Mouse (Mus musculus) A20 (cell line): ENCODE data around the gene Zfp697.
"Not testable (repeated sequence)": the region's sequence is repeated elsewhere in the genome, so short reads cannot be mapped to it uniquely, and the experiment has no call there.

Experiments used
- DNase-seq: peaks from one replicate; pipeline ENCODE4 v3.0.0-alpha.2; 2011; ENCODE audit warnings: low read depth, low spot score

Zfp697 gene

DNA sequence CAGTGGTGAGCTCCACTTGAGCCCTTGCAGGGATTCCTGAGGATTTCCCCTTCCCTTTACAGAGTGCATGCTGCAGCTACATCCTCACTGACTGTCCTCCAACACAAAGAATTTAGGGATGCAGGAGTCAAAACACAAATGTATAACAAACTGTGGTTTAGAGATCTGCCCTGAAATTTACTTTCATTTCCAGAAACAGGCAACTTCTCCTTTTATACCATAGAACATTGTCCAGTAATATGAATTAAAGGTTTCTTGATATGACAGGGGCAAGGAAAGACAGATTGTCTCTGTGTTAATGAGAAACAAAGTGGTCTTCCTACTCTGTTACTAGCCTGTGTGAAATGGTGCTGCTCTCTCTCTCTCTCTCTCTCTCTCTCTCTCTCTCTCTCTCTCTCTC, 115.1 kb downstream of the Zfp697 start:
- DNase-seq, result not testable (repeated sequence)

DNA sequence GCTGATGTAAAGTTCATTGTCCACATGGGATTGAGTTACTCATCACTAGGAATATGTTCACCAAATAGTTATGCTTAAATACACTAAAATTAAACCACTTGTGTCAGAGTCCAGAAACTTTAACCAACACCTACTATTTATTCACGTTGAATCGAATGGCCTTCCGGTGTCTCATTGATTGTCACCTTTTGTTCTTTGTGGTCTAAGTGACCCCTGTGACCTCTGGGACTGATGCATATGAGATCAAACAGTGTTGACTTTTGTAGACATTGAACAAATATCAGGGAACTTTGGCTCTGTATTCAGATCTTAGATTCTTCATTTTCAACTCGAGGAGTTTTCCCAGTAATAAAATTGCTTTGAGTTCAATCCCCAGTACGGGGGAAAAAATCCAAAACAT, 125.0 kb downstream of the Zfp697 start:
- DNase-seq, result not testable (repeated sequence)

GRCm38 (mm10) chr3:98510414-98510813, 128.2 kb downstream of the Zfp697 start, which contains the start of gene Hsd3b4:
TSS of gene Hsd3b4 (minus strand) at chr3:98510514.
- not testable (repeated sequence) for DNase-seq

DNA sequence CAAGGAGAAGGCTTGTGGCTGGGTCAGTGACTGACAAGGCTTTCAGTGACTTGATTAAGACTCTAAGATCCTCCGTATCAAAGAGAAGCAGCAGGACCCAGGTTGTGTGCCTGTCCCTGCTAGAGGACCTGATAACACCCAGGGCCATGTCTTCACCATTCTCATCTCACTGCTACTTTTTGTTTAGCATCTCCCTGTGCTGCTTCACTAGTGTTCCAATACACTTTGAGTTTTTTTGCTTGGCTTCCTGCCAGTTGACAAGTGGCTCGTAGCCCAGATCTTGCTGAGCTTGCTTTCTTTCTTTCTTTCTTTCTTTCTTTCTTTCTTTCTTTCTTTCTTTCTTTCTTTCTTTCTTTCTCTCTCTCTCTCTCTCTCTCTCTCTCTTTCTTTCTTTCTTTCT, 140.5 kb downstream of the Zfp697 start:
- DNase-seq, result not testable (repeated sequence)

GRCm38 (mm10) chr3:98524552-98524951, 142.3 kb downstream of the Zfp697 start:
- not testable (repeated sequence) for DNase-seq

GRCm38 (mm10) chr3:98524978-98525377, 142.7 kb downstream of the Zfp697 start:
- DNase-seq, result not testable (repeated sequence)

GRCm38 (mm10) chr3:98547641-98548040, 165.4 kb downstream of the Zfp697 start:
- DNase-seq, result not testable (repeated sequence)

- DNase-seq, result not testable (repeated sequence)
Measured at GRCm38 (mm10) chr3:98548495-98548894, 166.2 kb downstream of the Zfp697 start.

- DNase-seq, result not testable (repeated sequence)
Measured at GRCm38 (mm10) chr3:98550215-98550614, 168.0 kb downstream of the Zfp697 start.

- not testable (repeated sequence) for DNase-seq
Measured at GRCm38 (mm10) chr3:98550832-98551231, 168.6 kb downstream of the Zfp697 start.

DNA sequence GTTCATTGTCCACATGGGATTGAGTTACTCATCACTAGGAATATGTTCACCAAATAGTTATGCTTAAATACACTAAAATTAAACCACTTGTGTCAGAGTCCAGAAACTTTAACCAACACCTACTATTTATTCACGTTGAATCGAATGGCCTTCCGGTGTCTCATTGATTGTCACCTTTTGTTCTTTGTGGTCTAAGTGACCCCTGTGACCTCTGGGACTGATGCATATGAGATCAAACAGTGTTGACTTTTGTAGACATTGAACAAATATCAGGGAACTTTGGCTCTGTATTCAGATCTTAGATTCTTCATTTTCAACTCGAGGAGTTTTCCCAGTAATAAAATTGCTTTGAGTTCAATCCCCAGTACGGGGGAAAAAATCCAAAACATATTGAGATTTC, 178.4 kb downstream of the Zfp697 start:
- DNase-seq, result not testable (repeated sequence)

DNA sequence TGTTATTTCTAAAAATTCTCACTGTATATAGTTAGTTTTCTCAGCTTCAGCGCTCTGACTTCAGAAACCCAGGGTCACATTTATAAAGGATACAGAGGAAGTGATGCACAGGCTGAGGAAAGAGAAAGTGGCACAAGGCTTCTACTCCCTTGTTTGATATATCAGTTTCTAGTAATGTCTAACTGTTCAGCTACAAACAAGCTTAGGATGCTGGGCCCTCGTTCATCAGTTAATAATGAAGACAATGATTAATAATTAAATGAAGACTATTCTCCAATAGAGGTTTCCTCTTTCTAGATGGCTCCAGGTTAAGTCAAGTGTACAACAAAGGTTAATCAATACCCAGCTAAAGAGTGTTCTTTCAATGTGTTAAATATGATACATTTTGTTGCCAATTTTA, 181.6 kb downstream of the Zfp697 start:
- DNase-seq, result not testable (repeated sequence)

DNA sequence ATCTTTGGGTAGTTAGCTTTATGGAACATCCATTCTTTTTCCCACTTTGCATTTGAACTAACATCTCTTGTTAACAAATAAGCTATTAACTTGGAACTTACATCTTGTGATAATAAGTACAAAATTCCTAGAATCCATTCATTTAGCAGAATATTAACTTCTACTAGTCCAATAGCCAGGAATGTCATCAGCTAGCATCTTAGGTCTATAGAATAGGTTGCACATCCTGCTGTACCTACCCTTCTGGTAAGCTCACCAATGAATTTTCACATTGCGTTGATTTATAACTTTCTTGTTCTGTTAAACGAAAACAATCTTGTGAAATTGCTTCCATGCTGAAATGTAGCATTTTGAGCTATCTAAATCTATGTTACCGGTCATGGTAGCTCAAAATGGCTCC, 182.6 kb downstream of the Zfp697 start:
- DNase-seq, result not testable (repeated sequence)

- not testable (repeated sequence) for DNase-seq
Measured at GRCm38 (mm10) chr3:98567717-98568116, 185.5 kb downstream of the Zfp697 start.

GRCm38 (mm10) chr3:98581024-98581423, 198.8 kb downstream of the Zfp697 start:
- not testable (repeated sequence) for DNase-seq

GRCm38 (mm10) chr3:98582202-98582601, 199.9 kb downstream of the Zfp697 start:
- not testable (repeated sequence) for DNase-seq

- DNase-seq, result not testable (repeated sequence)
Measured at GRCm38 (mm10) chr3:98582622-98583021, 200.4 kb downstream of the Zfp697 start.

DNA sequence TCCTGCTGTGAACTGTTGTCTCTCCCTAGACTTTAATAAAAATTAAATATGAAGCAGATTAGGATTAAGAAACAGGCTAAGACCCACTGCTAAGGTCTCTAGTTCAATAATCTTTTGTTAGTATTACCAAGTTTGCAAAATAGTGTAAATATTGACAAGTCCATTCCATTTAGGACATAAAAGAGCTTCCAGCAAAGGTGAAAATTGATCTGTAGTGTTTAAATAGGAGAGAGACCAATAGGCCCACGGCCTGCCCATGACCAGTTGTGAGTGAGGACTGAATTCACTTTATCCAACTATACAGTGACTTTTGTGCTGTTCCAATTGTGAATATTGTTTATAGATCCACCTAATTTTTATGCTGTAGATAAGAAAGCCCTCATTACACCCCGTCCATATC, 205.5 kb downstream of the Zfp697 start:
- DNase-seq, result no peak

DNA sequence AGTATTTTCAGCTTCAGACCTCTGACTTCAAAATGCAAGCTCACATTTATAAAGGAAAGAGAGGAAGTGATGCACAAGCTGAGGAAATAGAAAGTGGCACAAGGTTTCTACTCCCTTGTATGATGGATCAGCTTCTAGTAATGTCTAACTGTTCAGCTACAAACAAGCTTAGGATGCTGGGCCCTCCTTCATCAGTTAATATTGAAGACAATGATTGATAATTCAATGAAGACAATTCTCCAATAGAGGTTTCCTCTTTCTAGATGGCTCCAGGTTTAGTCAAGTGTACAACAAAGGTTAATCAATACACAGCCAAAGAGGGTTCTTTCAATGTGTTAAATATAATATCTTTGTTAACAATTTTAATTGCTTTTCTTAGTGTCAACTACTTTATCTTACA, 206.4 kb downstream of the Zfp697 start, which contains the start of gene Gm10681:
Gene Gm10681 (minus strand): TSS at position 101 of the 400 bp plus-strand sequence.
- DNase-seq, result no peak

GRCm38 (mm10) chr3:98613540-98613939, 231.3 kb downstream of the Zfp697 start:
- DNase-seq, result not testable (repeated sequence)

- no peak for DNase-seq
Measured at GRCm38 (mm10) chr3:98613963-98614362, 231.7 kb downstream of the Zfp697 start.

- not testable (repeated sequence) for DNase-seq
Measured at GRCm38 (mm10) chr3:98614406-98614927, 232.2 kb downstream of the Zfp697 start.

- DNase-seq, result not testable (repeated sequence)
Measured at GRCm38 (mm10) chr3:98616244-98616643, 234.0 kb downstream of the Zfp697 start.

DNA sequence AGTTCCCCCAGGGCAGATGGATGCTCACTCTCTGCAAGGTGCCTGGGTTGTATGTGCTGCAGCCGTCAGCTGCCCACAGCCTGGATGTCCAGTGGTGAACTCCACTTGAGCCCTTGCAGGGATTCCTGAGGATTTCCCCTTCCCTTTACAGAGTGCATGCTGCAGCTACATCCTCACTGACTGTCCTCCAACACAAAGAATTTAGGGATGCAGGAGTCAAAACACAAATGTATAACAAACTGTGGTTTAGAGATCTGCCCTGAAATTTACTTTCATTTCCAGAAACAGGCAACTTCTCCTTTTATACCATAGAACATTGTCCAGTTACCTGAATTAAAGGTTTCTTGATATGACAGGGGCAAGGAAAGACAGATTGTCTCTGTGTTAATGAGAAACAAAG, 234.5 kb downstream of the Zfp697 start:
- DNase-seq, result not testable (repeated sequence)
